ENCODE assay signal across 8 mouse cellular contexts in the genomic region with DNA sequence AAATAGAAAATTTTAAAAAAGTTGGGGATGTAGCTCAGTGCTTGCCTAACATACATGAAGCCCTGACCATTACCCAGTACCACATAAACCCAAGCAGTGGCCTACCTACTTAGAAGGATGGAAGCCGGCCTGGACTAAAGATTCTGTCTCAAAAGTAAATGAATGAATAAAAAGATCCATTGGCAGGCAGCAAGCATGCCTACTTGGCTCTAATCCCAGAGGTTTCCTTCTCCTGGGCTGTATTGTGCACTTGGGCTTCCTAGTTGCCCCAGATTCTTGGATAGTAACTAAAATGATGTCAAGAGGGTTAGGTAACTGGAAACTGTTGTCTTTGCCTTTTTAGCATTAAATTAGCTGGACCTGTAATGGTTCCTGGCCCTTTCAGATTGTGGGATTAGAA. TPM values are rescaled to one million over a fixed set of nuclear protein-coding genes. Genes with fewer than 3 reads are reported as not detected.
A peak's percentile ranks its signal among the peaks of the same experiment; 100 is the strongest.
DNase-seq lines count a peak whose midpoint lies in the region; ATAC-seq and TF ChIP-seq lines count a peak whose summit lies in the region.

No protein-coding gene starts in this region.

- no peak overlapping the region for H3K9ac ChIP-seq in liver, adult 2 months (ENCODE audit: low read depth, low read length)
- peak overlapping the region; percentile 84 for H3K9ac ChIP-seq in intestine, embryonic 16.5 days (ENCODE audit: low read depth, low read length)
- H3K9ac ChIP-seq in midbrain, embryonic 16.5 days (ENCODE audit: low read depth, low read length): peak overlapping the region; percentile 91

- DNase-seq in liver, adult 2 months (ENCODE audit: extremely low read depth, low read depth, low spot score): peak; percentile 51
- DNase-seq in liver: no peak
- no peak for DNase-seq in layer of hippocampus, adult 9-11 months
- DNase-seq in embryo, embryonic 9.5 days (ENCODE audit: extremely low spot score): no peak
- DNase-seq in layer of hippocampus, postnatal 36 days: no peak

- H3K27ac ChIP-seq in liver, adult 2 months (replicated peaks; ENCODE audit: insufficient read depth, low read depth, low read length): no peak overlapping the region
- H3K27ac ChIP-seq in cortical plate, adult 2 months (ENCODE audit: insufficient read depth, low read length): no peak overlapping the region
- H3K27ac ChIP-seq in intestine, embryonic 16.5 days (ENCODE audit: low read length): no peak overlapping the region
- H3K27ac ChIP-seq in midbrain, embryonic 16.5 days (ENCODE audit: low read length): no peak overlapping the region; the same call in 1 of the 2 replicates

- H3K4me1 ChIP-seq in liver, adult 2 months (ENCODE audit: control insufficient read depth, insufficient read depth, low read length): peaks cover 8% of the 10 kb centered on the region
- peaks cover 3% of the 10 kb centered on the region; the same call in 1 of the 2 replicates for H3K4me1 ChIP-seq in cortical plate, adult 2 months (ENCODE audit: control insufficient read depth, insufficient read depth, low read length)
- peaks cover 24% of the 10 kb centered on the region for H3K4me1 ChIP-seq in intestine, embryonic 16.5 days (ENCODE audit: control insufficient read depth, insufficient read depth, low read length)
- H3K4me1 ChIP-seq in midbrain, embryonic 16.5 days (ENCODE audit: control insufficient read depth, insufficient read depth, low read length): peaks cover 30% of the 10 kb centered on the region

- H3K79me2 ChIP-seq in liver, adult 2 months (ENCODE audit: control insufficient read depth, insufficient read depth, low read length): peaks cover 8% of the 10 kb centered on the region; the same call in 1 of the 2 replicates

- no peak for TF ChIP-seq POLR2A in liver, adult 2 months (IDR thresholded peaks at IDR 0.05; ENCODE audit: extremely low read depth, insufficient read depth, low read length)
- TF ChIP-seq POLR2A in cortical plate, adult 2 months (IDR thresholded peaks at IDR 0.05; ENCODE audit: extremely low read depth, insufficient read depth, low read length): no peak

- WGBS in liver, adult 2 months: 0% methylated on average over 1 of the region's 1 CpGs
- 13% methylated on average over 1 of the region's 1 CpGs for WGBS in intestine, embryonic 16.5 days
- WGBS in midbrain, embryonic 16.5 days: 0% methylated on average over 1 of the region's 1 CpGs

- no peak overlapping the region for H3K4me3 ChIP-seq in liver, adult 2 months (ENCODE audit: insufficient read depth, low read depth, low read length)
- H3K4me3 ChIP-seq in cortical plate, adult 2 months (ENCODE audit: insufficient read depth, low read length): peak overlapping the region; percentile 42
- H3K4me3 ChIP-seq in intestine, embryonic 16.5 days (ENCODE audit: low read length): peak overlapping the region; percentile 96
- peak overlapping the region; percentile 94 for H3K4me3 ChIP-seq in midbrain, embryonic 16.5 days (ENCODE audit: low read depth, low read length)

- TF ChIP-seq CTCF in liver, adult 2 months (IDR thresholded peaks at IDR 0.05; ENCODE audit: low read depth, low read length): no peak
- TF ChIP-seq CTCF in cortical plate, adult 2 months (IDR thresholded peaks at IDR 0.05; ENCODE audit: extremely low read depth, insufficient read depth, low read length): no peak

- no peaks in the 10 kb centered on the region for H3K27me3 ChIP-seq in liver, adult 2 months (ENCODE audit: control insufficient read depth, insufficient read depth, low read length)
- no peaks in the 10 kb centered on the region for H3K27me3 ChIP-seq in intestine, embryonic 16.5 days (replicated peaks; ENCODE audit: control insufficient read depth, insufficient read depth, low read length)
- no peaks in the 10 kb centered on the region for H3K27me3 ChIP-seq in midbrain, embryonic 16.5 days (ENCODE audit: control insufficient read depth, insufficient read depth, low read depth, low read length)

- no peaks in the 10 kb centered on the region for H3K9me3 ChIP-seq in intestine, embryonic 16.5 days (ENCODE audit: control insufficient read depth, low read length)
- no peaks in the 10 kb centered on the region for H3K9me3 ChIP-seq in midbrain, embryonic 16.5 days (replicated peaks; ENCODE audit: control insufficient read depth, low read length, poor library complexity, severe bottlenecking)

- peak overlapping the region; percentile 95 for H3K4me2 ChIP-seq in intestine, embryonic 16.5 days (ENCODE audit: low read depth, low read length)
- H3K4me2 ChIP-seq in midbrain, embryonic 16.5 days (ENCODE audit: low read length): peak overlapping the region; percentile 84

- no peak for ATAC-seq in intestine, embryonic 16.5 days
- ATAC-seq in midbrain, embryonic 16.5 days: no peak

- H3K36me3 ChIP-seq in liver, adult 2 months (ENCODE audit: control insufficient read depth, insufficient read depth, low read length): no peaks in the 10 kb centered on the region
- H3K36me3 ChIP-seq in intestine, embryonic 16.5 days (ENCODE audit: control insufficient read depth, insufficient read depth, low read length): no peaks in the 10 kb centered on the region
- H3K36me3 ChIP-seq in midbrain, embryonic 16.5 days (ENCODE audit: control insufficient read depth, insufficient read depth, low read length): no peaks in the 10 kb centered on the region; the same call in 1 of the 2 replicates

RNA-seq across cellular contexts. Expression of a gene that starts 1.6 kb away (rescaled TPM):
- 4.4 and 6.8 TPM in 2 replicates for total RNA-seq in liver, adult 2 months (2014; rRNA removed)
- polyA plus RNA-seq in liver, adult 2 months (2012; rRNA removed): 11.3 and 14.1 TPM in 2 replicates
- 26.0 and 26.6 TPM in 2 replicates for polyA plus RNA-seq in cortical plate, adult 2 months (2012; rRNA removed)
- 2.1 and 2.3 TPM in 2 replicates for polyA plus RNA-seq in intestine, embryonic 16.5 days (2015; fragmentation: Nextera tagmentation; extraction: Ambion mirVana)
- polyA plus RNA-seq in midbrain, embryonic 16.5 days (2015; fragmentation: Nextera tagmentation; extraction: Ambion mirVana): 4.2 and 4.5 TPM in 2 replicates
- 10 to 100 TPM; 29.0 to 39.0 TPM for total RNA-seq in layer of hippocampus, postnatal 36 days (2021)

RNA-seq across cellular contexts. Expression of a gene that starts 23.4 kb away (rescaled TPM):
- total RNA-seq in liver, adult 2 months (2014; rRNA removed): 1.8 and 2.0 TPM in 2 replicates
- polyA plus RNA-seq in liver, adult 2 months (2012; rRNA removed): 3.5 and 5.1 TPM in 2 replicates
- polyA plus RNA-seq in cortical plate, adult 2 months (2012; rRNA removed): 9.3 and 10.4 TPM in 2 replicates
- polyA plus RNA-seq in intestine, embryonic 16.5 days (2015; fragmentation: Nextera tagmentation; extraction: Ambion mirVana): 12.7 and 14.6 TPM in 2 replicates
- polyA plus RNA-seq in midbrain, embryonic 16.5 days (2015; fragmentation: Nextera tagmentation; extraction: Ambion mirVana): 16.1 and 17.0 TPM in 2 replicates
- total RNA-seq in layer of hippocampus, postnatal 36 days (2021): 1 to 10 TPM; 7.9 to 8.5 TPM

RNA-seq across cellular contexts. Expression of a gene that starts 25.9 kb away (rescaled TPM):
- not detected in 2 replicates for total RNA-seq in liver, adult 2 months (2014; rRNA removed)
- polyA plus RNA-seq in liver, adult 2 months (2012; rRNA removed): not detected in 2 replicates
- 0.04 and 0.06 TPM in 2 replicates for polyA plus RNA-seq in cortical plate, adult 2 months (2012; rRNA removed)
- polyA plus RNA-seq in intestine, embryonic 16.5 days (2015; fragmentation: Nextera tagmentation; extraction: Ambion mirVana): 0.37 TPM in 1 of 2 replicates, not detected in the other
- 0.20 and 0.75 TPM in 2 replicates for polyA plus RNA-seq in midbrain, embryonic 16.5 days (2015; fragmentation: Nextera tagmentation; extraction: Ambion mirVana)
- total RNA-seq in layer of hippocampus, postnatal 36 days (2021): not detected

RNA-seq across cellular contexts. Expression of a gene that starts 33.9 kb away (rescaled TPM):
- total RNA-seq in liver, adult 2 months (2014; rRNA removed): 2.6 and 4.9 TPM in 2 replicates
- polyA plus RNA-seq in liver, adult 2 months (2012; rRNA removed): 7.7 and 9.4 TPM in 2 replicates
- 19.2 and 20.0 TPM in 2 replicates for polyA plus RNA-seq in cortical plate, adult 2 months (2012; rRNA removed)
- 23.6 and 26.8 TPM in 2 replicates for polyA plus RNA-seq in intestine, embryonic 16.5 days (2015; fragmentation: Nextera tagmentation; extraction: Ambion mirVana)
- 30.6 and 32.8 TPM in 2 replicates for polyA plus RNA-seq in midbrain, embryonic 16.5 days (2015; fragmentation: Nextera tagmentation; extraction: Ambion mirVana)
- total RNA-seq in layer of hippocampus, postnatal 36 days (2021): 10 to 100 TPM; 11.9 to 12.6 TPM

RNA-seq across cellular contexts. Expression of a gene that starts 41.9 kb away (rescaled TPM):
- total RNA-seq in liver, adult 2 months (2014; rRNA removed): 2.3 and 3.9 TPM in 2 replicates
- polyA plus RNA-seq in liver, adult 2 months (2012; rRNA removed): 2.4 and 2.7 TPM in 2 replicates
- polyA plus RNA-seq in cortical plate, adult 2 months (2012; rRNA removed): 6.5 and 7.0 TPM in 2 replicates
- 39.2 and 40.2 TPM in 2 replicates for polyA plus RNA-seq in intestine, embryonic 16.5 days (2015; fragmentation: Nextera tagmentation; extraction: Ambion mirVana)
- polyA plus RNA-seq in midbrain, embryonic 16.5 days (2015; fragmentation: Nextera tagmentation; extraction: Ambion mirVana): 9.8 and 11.5 TPM in 2 replicates
- total RNA-seq in layer of hippocampus, postnatal 36 days (2021): 10 to 100 TPM; 15.4 to 17.0 TPM
